Mouse (Mus musculus) lung, embryonic 14.5 days (tissue): ENCODE data around the gene P3h4. TPM values are rescaled to one million over a fixed set of nuclear protein-coding genes. Genes with fewer than 3 reads are reported as not detected.
A peak's percentile ranks its signal among the peaks of the same experiment; 100 is the strongest.

Experiments
- ATAC-seq: fragments of 200-750 bp; cut with Nextera tagmentation; 2 replicates; pipeline ENCODE4 v1.8.0; 2017; ENCODE audit warnings: mild to moderate bottlenecking, moderate TSS enrichment, moderate library complexity; ENCODE audit not compliant: insufficient read depth
- DNase-seq: peaks from one replicate; pipeline ENCODE4 v3.0.0-alpha.2; 2015
- H3K27ac ChIP-seq: fragments of 300-500 bp; sonication (generic); 2 replicates; pipeline ENCODE4 v1.5.1; 2014; ENCODE audit warnings: low read depth, mild to moderate bottlenecking, moderate library complexity
- H3K27me3 ChIP-seq: fragments of 300-500 bp; sonication (generic); 2 replicates; pipeline ENCODE4 v1.6.1; 2014; ENCODE audit warnings: low read length, control low read depth; ENCODE audit not compliant: insufficient read depth
- H3K36me3 ChIP-seq: fragments of 300-500 bp; sonication (generic); 2 replicates; pipeline ENCODE4 v1.6.1; 2014; ENCODE audit warnings: control low read depth; ENCODE audit not compliant: insufficient read depth
- H3K4me1 ChIP-seq: fragments of 300-500 bp; sonication (generic); 2 replicates; pipeline ENCODE4 v1.6.1; 2014; ENCODE audit warnings: antibody characterized with exemption, control low read depth; ENCODE audit not compliant: insufficient read depth
- H3K4me2 ChIP-seq: fragments of 300-500 bp; sonication (generic); 2 replicates; pipeline ENCODE4 v1.6.1; 2014; ENCODE audit warnings: mild to moderate bottlenecking
- H3K4me3 ChIP-seq: fragments of 300-500 bp; sonication (generic); 2 replicates; pipeline ENCODE4 v1.5.1; 2014; ENCODE audit warnings: low read depth, low read length
- H3K9ac ChIP-seq: fragments of 300-500 bp; sonication (generic); 2 replicates; pipeline ENCODE4 v1.6.1; 2014
- H3K9me3 ChIP-seq: fragments of 300-500 bp; sonication (generic); 2 replicates; pipeline ENCODE4 v1.6.1; 2016; ENCODE audit warnings: low read depth, low read length, control low read depth
- CTCF ChIP-seq: IDR thresholded peaks from 2 replicates; pipeline ENCODE4 v1.5.1; 2016; ENCODE audit warnings: antibody characterized with exemption, low read depth
- WGBS: fragments of 180-500 bp; shearing (Covaris S2); extraction: QIAGEN DNeasy Blood & Tissue Kit; methylation state at CpG from one replicate; pipeline ENCODE4 v1.1.7; 2014; 5-methylcytosine and 5-hydroxymethylcytosine counted together
- polyA plus RNA-seq: library from polyadenylated mRNA; unstranded; fragments of >200 nt; fragmentation: Nextera tagmentation; extraction: Ambion mirVana; gene quantifications from 2 replicates; pipeline ENCODE4 v1.2.1, GENCODE M21; 2014

P3h4 gene
- polyA plus RNA-seq, 1 experiment from 2014 or later: 64.5 TPM

DNA sequence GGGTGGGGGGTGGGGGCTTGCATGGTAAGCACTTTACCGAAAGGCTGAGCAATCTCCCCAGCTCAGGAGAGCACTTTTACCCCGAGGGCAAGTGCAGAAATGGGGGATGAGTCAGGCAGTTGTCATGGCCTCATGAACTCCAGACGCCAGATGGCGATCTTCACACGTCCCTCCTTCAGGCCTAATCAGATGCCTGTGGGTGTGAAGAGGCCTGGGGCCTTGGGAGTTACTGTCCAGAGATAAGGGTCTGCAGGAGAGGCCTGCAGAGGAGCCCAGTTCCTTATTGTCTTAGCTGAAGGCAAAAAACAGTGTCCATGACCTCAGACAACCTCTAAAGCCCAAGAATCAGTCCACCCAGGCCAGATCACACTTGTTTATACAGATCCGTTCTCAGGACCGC is 11.2 kb upstream of the P3h4 start:
- H3K4me2 ChIP-seq: no peak overlapping the region
- peak; percentile 69 for TF ChIP-seq CTCF
- DNase-seq (peak; percentile 69), ATAC-seq (peak; percentile 50; the same call in 1 of the 2 replicates)
- no peak overlapping the region for H3K4me3 ChIP-seq
- no peak overlapping the region for H3K27ac ChIP-seq
- 26% methylated on average over 7 of the region's 7 CpGs for WGBS
- H3K9me3 ChIP-seq: no peaks in the 10 kb centered on the region
- H3K27me3 ChIP-seq: no peaks in the 10 kb centered on the region
- H3K4me1 ChIP-seq: no peaks in the 10 kb centered on the region
- no peak overlapping the region for H3K9ac ChIP-seq
- peaks cover 60% of the 10 kb centered on the region for H3K36me3 ChIP-seq

DNA sequence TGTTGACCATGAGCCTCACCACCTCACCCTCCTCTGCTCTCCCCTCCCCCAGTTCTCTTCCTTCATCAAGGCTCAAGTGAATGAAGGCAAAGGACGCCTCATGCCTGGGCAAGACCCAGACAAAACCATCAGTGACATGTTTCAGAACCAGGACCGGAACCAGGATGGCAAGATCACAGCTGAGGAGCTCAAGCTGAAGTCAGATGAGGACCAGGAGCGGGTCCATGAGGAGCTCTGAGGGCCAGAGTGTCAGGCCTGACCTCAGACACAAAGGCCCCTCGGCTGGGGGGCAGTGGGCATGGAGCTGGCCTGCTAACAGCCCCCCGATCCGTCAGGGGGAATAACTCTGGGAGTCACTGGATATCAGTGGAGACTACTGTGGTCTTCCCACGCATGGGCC is 9.2 kb upstream of the P3h4 start:
- no peaks in the 10 kb centered on the region for H3K4me1 ChIP-seq
- no peak for DNase-seq
- ATAC-seq: no peak
- no peak for TF ChIP-seq CTCF
- no peaks in the 10 kb centered on the region for H3K9me3 ChIP-seq
- H3K4me2 ChIP-seq: no peak overlapping the region
- H3K9ac ChIP-seq: no peak overlapping the region
- no peak overlapping the region for H3K4me3 ChIP-seq
- H3K27ac ChIP-seq: no peak overlapping the region
- WGBS: 88% methylated on average over 7 of the region's 7 CpGs
- no peaks in the 10 kb centered on the region for H3K27me3 ChIP-seq
- peaks cover 58% of the 10 kb centered on the region for H3K36me3 ChIP-seq

DNA sequence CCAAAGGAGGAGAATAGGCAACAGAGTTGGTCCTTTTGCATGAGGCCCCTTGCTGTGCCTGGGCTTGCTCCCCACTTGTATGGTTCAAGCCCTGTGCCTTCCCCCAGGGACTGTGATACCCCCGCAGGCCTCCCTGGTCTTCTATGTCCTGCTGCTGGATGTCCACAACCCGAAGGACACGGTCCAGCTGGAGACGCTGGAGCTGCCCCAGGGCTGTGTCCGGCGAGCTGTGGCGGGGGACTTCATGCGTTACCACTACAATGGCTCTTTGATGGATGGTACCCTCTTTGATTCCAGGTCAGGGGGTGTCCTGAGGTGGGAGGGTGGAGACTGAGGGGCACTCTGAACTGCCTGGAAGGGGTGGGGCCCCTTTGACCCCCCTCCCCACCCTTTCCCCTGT is 6.9 kb upstream of the P3h4 start:
- Histone ChIP-seq H3K4me2 (no peak overlapping the region), H3K9ac (no peak overlapping the region), H3K27me3 (no peaks in the 10 kb centered on the region), H3K36me3 (peaks cover 58% of the 10 kb centered on the region), H3K4me1 (no peaks in the 10 kb centered on the region), H3K27ac (no peak overlapping the region), H3K4me3 (no peak overlapping the region), H3K9me3 (no peaks in the 10 kb centered on the region)
- TF ChIP-seq CTCF: no peak
- DNase-seq (no peak), ATAC-seq (no peak)
- WGBS: 83% methylated on average over 8 of the region's 8 CpGs

DNA sequence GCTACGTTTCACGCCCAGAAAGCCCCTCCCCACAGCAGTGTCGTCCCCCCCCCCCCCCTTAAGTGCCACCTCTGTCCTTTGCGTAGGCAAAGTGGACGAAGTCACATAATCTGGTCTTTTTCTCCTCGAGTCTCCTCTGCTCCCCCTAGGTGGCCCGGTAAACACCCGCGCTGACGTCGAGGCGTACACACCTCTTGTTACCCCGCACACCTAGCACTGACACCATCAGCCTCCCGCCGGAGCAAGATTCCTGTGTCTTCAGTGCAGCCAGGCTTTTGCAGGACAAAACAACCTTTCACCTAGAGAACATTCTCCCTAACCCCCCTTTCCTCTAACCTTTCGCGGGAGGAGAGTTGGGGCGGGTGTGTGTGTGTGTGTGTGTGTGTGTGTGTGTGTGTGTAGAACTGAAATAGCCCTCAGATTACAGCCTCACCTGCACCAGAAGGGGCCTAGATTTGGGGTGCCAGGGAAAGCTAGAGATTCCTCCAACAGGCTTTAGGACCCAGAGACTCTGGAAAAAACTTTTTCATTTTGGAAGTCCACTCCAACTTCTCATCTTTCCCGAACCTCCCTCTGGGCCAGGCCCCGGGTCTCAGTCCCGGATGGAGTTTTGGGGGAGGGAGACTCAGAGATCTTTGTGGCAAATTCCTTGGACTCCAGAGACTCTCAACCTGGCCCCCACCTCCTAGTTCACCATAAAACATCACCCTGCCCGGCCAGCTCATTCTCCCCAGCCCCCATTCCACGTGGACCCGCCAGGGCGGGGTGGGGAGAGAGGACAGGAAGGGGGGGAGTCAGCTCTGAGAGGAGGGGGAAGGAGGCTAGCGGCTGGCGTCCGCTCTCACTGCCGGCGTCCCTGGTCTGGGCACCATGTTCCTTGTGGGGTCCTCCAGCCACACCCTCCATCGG is 532 bp upstream of the P3h4 start, which contains the start of gene Fkbp10:
Fkbp10 (plus strand) TSS at position 784 of the 909 bp plus-strand sequence.
- H3K9me3 ChIP-seq: no peaks in the 10 kb centered on the region
- H3K4me2 ChIP-seq: peak within 1 kb of the TSS; percentile 86
- H3K27ac ChIP-seq: peak within 1 kb of the TSS; percentile 97
- no peaks in the 10 kb centered on the region for H3K27me3 ChIP-seq
- peaks cover 13% of the 10 kb centered on the region for H3K4me1 ChIP-seq
- peak; percentile 47 for ATAC-seq
- peaks cover 24% of the 10 kb centered on the region for H3K36me3 ChIP-seq
- DNase-seq: peak; percentile 82
- peak within 1 kb of the TSS; percentile 73 for H3K4me3 ChIP-seq
- 0 out of 2 replicates have a peak, but pooled peaks have one; percentile 1 for TF ChIP-seq CTCF
- WGBS: under 1% methylated on average over 30 of the region's 31 CpGs
- peak within 1 kb of the TSS; percentile 83 for H3K9ac ChIP-seq

DNA sequence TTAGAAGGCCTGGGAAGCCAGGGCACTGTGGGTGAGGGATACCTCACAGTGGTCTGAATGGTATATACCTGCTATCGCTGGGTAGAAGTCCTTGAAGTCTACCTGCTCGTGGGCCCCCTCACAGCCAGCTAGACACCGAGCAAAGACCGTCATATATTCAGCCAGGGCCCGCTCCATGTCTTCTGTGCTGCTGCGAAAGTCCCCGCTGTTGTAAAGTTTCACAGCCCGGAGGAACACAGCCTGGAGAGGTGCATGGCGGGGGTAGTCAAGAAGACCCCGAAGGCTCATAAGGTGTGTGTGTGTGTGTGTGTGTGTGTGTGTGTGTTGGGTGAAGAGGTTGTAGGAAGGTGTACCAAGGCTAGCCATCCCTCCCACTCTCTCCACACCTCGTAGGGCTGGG is 1.1 kb downstream of the P3h4 start:
- Histone ChIP-seq H3K9me3 (no peaks in the 10 kb centered on the region), H3K36me3 (peaks cover 36% of the 10 kb centered on the region), H3K9ac (peak overlapping the region; percentile 83), H3K27me3 (no peaks in the 10 kb centered on the region), H3K27ac (no peak overlapping the region), H3K4me3 (peak overlapping the region; percentile 73), H3K4me2 (peak overlapping the region; percentile 86), H3K4me1 (peaks cover 13% of the 10 kb centered on the region)
- DNase-seq (no peak), ATAC-seq (no peak)
- TF ChIP-seq CTCF: no peak
- WGBS: 48% methylated on average over 11 of the region's 11 CpGs

DNA sequence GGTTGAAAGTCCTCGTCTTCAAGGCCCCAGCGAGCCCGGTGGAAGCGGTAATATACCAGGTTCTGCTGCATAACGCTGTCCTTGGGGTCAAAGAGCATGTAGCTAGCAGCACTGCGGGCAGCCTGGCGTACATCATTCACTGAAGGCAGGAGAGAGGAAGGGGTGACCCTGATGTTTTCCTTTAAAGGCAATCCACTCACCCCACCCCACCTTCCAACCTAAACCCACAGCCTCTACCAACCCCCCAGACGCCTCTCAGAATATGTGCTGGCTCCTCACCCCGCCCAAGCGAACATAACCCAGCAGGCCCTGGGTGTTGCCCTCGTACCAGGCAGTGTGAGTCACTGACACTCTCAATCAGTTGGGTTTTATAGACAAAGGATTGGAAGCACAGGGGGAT is 2.9 kb downstream of the P3h4 start:
- H3K36me3 ChIP-seq: peaks cover 47% of the 10 kb centered on the region
- 52% methylated on average over 11 of the region's 11 CpGs for WGBS
- H3K9me3 ChIP-seq: no peaks in the 10 kb centered on the region
- peaks cover 13% of the 10 kb centered on the region for H3K4me1 ChIP-seq
- no peak for ATAC-seq
- H3K4me2 ChIP-seq: peak overlapping the region; percentile 86; the same call in 1 of the 2 replicates
- no peak for TF ChIP-seq CTCF
- no peak overlapping the region for H3K27ac ChIP-seq
- H3K27me3 ChIP-seq: no peaks in the 10 kb centered on the region
- H3K4me3 ChIP-seq: no peak overlapping the region
- no peak for DNase-seq
- H3K9ac ChIP-seq: peak overlapping the region; percentile 29; the same call in 1 of the 2 replicates

DNA sequence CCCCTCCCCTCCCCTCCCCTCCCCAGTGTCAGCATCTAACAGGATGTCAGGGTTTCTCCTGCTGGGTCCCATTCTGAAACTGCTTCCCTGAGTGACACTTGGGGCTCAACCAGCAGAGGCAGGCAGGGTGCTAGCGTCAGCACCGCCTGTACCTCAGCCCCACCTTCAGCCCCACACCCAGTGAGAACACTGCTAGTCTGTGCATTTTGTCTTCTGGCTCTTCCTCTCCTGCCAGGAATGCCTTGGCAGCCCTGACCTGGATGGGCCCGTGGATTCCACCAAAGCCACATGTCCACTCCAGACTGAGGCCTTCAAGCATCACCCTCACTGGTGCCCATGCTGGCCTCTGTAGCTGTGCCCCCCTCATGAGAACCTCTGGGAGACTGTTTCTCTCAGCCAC is 5.0 kb downstream of the P3h4 start:
- WGBS: 65% methylated on average over 3 of the region's 3 CpGs
- DNase-seq (no peak), ATAC-seq (no peak)
- H3K27ac ChIP-seq: no peak overlapping the region
- peaks cover 47% of the 10 kb centered on the region for H3K36me3 ChIP-seq
- no peak overlapping the region for H3K4me2 ChIP-seq
- peaks cover 13% of the 10 kb centered on the region for H3K4me1 ChIP-seq
- H3K9me3 ChIP-seq: no peaks in the 10 kb centered on the region
- no peak overlapping the region for H3K9ac ChIP-seq
- no peaks in the 10 kb centered on the region for H3K27me3 ChIP-seq
- H3K4me3 ChIP-seq: no peak overlapping the region
- TF ChIP-seq CTCF: no peak
